Mouse (Mus musculus): ENCODE measurements around the gene Gpr157. TPM values are rescaled to one million over a fixed set of nuclear protein-coding genes. Genes with fewer than 3 reads are reported as not detected.

Gpr157 gene
- polyA plus RNA-seq, 1 experiment, result 3.1 TPM

DNA sequence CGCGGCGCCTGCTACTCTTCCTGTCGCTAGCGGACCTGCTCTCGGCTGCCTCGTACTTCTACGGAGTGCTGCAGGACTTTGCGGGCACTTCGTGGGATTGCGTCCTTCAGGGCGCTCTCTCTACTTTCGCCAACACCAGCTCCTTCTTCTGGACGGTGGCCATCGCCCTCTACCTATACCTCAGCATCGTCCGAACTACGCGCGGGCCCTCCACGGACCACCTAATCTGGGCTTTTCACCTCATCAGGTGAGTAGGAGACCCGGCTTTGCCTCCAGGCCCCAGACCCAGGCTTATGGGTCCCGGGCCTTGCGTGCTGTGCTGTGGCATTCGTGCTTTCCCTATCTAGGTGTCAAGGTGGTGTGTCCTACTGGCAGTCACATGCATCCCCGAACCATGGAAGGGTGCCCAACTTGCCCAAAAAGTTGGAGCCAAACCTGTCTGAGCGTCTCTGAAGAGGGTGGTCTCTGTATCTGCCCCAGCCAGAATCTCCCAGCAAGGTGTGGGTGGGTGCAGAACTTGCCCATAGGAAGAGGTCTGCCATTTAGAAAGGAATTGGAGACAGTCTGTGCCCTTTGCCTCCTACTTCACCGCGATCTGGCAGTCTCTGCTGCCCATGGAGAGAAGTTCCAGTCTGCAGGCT lies 845 bp downstream of the Gpr157 start:
- Histone ChIP-seq H3K4me1 (ENCODE audit: control insufficient read depth, insufficient read depth, low read length) (peaks cover 13% of the 10 kb centered on the region), H3K27ac (ENCODE audit: insufficient read depth, low read length) (no peak overlapping the region), H3K4me3 (replicated peaks; ENCODE audit: insufficient read depth, low read depth, low read length) (peak overlapping the region; percentile 75), H3K27me3 (ENCODE audit: control insufficient read depth, insufficient read depth, low read length) (no peaks in the 10 kb centered on the region)
- WGBS, result 27% methylated on average over 29 of the region's 29 CpGs
- TF ChIP-seq POLR2A (IDR thresholded peaks at IDR 0.05; ENCODE audit: borderline replicate concordance, insufficient read depth, low read length), result no peak
- no peak for TF ChIP-seq CTCF (IDR thresholded peaks at IDR 0.05; ENCODE audit: borderline replicate concordance, insufficient read depth, low read depth, low read length)
- DNase-seq, result peak in 1 of 2 experiments; percentile 28

DNA sequence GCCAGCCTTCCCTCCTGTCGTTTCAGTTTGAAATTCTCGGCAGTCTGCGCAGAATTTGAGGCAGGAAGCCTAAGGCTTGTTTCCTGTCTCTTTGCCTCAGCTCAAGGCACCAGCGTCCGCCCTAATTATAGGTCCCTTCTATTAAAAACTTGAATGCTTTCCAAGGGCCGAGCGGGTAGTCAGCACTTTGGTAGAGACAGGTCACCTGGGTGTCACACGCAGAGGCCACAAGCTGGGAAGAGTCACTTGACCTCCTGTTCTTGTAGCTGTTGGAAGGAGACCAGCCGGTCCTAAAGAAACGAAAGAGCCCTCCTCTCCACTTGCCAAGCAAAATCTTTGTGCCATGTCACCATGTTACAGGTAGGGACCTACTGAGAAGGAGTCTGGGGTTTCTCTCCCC lies 2.0 kb downstream of the Gpr157 start:
- TF ChIP-seq POLR2A (IDR thresholded peaks at IDR 0.05; ENCODE audit: borderline replicate concordance, insufficient read depth, low read length) (no peak), CTCF (IDR thresholded peaks at IDR 0.05; ENCODE audit: borderline replicate concordance, insufficient read depth, low read depth, low read length) (no peak)
- Histone ChIP-seq H3K4me1 (ENCODE audit: control insufficient read depth, insufficient read depth, low read length) (peaks cover 13% of the 10 kb centered on the region), H3K4me3 (replicated peaks; ENCODE audit: insufficient read depth, low read depth, low read length) (no peak overlapping the region), H3K27ac (ENCODE audit: insufficient read depth, low read length) (no peak overlapping the region), H3K27me3 (ENCODE audit: control insufficient read depth, insufficient read depth, low read length) (no peaks in the 10 kb centered on the region)
- peak; percentile 46 to 51 for DNase-seq
- 26% methylated on average over 10 of the region's 10 CpGs for WGBS

DNA sequence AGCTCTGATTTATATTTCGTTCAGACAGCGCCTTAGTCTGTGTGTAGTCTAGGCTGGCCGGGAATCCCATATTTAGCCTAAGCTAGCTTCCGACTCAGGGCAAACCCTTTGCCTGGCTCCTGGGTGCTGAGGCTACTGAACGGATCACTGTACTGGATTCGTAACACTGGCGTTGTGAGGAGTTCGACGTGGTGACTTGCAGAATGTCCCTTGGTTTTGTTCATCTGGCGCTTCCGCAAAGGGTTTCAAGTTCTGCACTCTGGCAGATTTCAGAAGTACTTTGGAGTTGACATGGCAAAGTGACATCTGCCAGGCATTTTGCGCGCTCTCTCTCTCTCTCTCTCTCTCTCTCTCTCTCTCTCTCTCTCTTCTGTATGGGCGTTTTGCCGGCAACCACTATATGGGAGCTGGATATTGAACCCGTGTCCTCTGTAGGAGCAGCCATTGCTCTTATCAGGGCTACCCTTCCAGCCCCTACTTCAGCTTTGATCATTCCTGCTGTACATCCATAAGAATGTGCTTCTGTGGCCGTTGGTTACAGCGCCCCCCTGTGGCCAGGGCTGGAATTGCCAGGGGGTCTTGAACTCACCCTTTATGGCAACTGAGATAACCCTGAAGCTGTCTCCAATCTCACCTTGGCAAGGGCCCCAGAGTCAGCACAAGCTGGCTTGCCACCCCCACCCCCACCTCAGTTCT lies 4.9 kb downstream of the Gpr157 start:
- Histone ChIP-seq H3K4me3 (replicated peaks; ENCODE audit: insufficient read depth, low read depth, low read length) (no peak overlapping the region), H3K4me1 (ENCODE audit: control insufficient read depth, insufficient read depth, low read length) (peaks cover 13% of the 10 kb centered on the region), H3K27me3 (ENCODE audit: control insufficient read depth, insufficient read depth, low read length) (no peaks in the 10 kb centered on the region), H3K27ac (ENCODE audit: insufficient read depth, low read length) (no peak overlapping the region)
- 87% methylated on average over 18 of the region's 18 CpGs for WGBS
- TF ChIP-seq POLR2A (IDR thresholded peaks at IDR 0.05; ENCODE audit: borderline replicate concordance, insufficient read depth, low read length) (no peak), CTCF (IDR thresholded peaks at IDR 0.05; ENCODE audit: borderline replicate concordance, insufficient read depth, low read depth, low read length) (peak; percentile 61)
- DNase-seq, result peak in 1 of 2 experiments; percentile 39

DNA sequence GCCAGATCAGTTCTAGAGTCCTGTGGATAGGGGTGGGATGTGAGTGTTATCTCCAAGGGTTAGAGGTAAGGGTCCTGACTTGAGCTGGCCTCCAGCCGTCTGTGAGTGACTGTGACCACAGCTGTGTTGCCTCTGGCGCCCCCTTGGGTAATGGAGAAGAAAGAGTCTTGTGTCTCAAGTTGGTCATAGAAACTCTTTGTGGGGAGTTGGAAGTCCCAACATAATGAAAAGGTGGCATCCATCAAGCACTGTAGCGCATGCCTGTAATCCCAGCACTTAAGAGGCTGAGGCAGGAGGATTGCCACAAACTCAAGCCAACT lies 5.4 kb downstream of the Gpr157 start:
- WGBS, result 54% methylated on average over 3 of the region's 3 CpGs
- DNase-seq, result no peak
- no peaks in the 10 kb centered on the region for H3K27me3 ChIP-seq (ENCODE audit: control insufficient read depth, insufficient read depth, low read length)
- peaks cover 13% of the 10 kb centered on the region for H3K4me1 ChIP-seq (ENCODE audit: control insufficient read depth, insufficient read depth, low read length)
- TF ChIP-seq POLR2A (IDR thresholded peaks at IDR 0.05; ENCODE audit: borderline replicate concordance, insufficient read depth, low read length), result no peak
- no peak for TF ChIP-seq CTCF (IDR thresholded peaks at IDR 0.05; ENCODE audit: borderline replicate concordance, insufficient read depth, low read depth, low read length)
- H3K27ac ChIP-seq (ENCODE audit: insufficient read depth, low read length), result no peak overlapping the region
- no peak overlapping the region for H3K4me3 ChIP-seq (replicated peaks; ENCODE audit: insufficient read depth, low read depth, low read length)

DNA sequence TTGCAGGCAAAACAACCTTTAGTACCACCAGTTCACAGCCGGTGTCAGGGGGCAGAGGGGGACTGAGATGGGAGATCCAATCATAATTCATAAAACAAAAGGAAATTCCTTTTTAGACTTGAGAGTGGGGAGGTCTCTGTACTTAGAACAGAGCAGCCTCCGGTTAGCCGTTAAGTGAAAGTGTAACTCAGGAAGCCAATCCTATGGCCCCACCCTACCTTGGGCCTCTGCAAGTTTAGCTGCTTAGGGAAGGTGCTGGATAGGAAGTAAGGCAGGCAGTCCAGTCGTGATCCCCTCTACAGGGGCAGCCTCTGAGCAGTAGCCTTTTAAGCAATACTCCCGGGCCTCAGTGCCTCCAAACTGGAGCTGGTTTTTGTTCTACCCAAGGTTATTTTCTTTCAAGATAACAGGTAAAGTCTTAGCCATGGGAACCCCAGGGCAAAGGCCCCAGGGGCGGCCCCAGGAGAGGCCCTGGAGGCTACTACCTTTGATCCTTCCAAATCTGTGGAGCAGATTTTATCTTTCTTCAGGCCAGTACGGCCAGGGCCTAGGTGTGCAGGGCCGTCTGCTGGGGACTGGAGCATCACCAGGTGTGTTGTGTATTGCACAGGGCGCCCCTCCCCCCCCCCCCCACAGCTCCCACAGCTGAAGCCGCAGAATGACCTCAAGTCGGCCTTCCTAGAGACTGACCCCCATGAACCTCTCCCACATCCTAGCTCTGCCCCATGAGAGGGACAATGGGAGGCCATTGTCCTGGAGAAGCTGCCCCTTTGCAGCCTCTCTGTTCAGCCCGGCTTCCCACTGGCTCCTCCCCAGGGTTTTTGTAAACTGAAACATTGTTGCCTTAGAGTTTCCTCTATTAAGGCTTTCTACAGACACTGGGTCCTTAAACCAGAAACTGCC lies 6.6 kb downstream of the Gpr157 start:
- Histone ChIP-seq H3K4me3 (replicated peaks; ENCODE audit: insufficient read depth, low read depth, low read length) (no peak overlapping the region), H3K27ac (ENCODE audit: insufficient read depth, low read length) (no peak overlapping the region), H3K27me3 (ENCODE audit: control insufficient read depth, insufficient read depth, low read length) (no peaks in the 10 kb centered on the region), H3K4me1 (ENCODE audit: control insufficient read depth, insufficient read depth, low read length) (peaks cover 8% of the 10 kb centered on the region; the same call in 1 of the 2 replicates)
- WGBS, result 72% methylated on average over 12 of the region's 12 CpGs
- no peak for DNase-seq
- no peak for TF ChIP-seq CTCF (IDR thresholded peaks at IDR 0.05; ENCODE audit: borderline replicate concordance, insufficient read depth, low read depth, low read length)
- no peak for TF ChIP-seq POLR2A (IDR thresholded peaks at IDR 0.05; ENCODE audit: borderline replicate concordance, insufficient read depth, low read length)

DNA sequence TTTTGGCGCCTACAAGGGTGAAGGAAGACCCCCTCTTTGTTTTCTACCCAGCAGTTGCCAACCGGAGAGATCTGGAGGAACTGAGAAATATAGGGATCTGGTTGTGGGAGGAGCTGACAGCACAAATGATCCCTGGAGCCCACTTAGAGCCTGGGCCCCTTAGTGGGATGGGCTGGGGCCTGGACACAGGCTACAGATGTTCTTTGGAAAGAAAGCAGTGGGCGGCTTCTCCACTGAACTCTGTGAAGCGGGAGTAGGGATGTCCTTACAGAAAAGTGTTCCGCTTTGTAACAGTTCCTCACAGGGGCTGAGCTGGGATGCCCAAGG lies 7.3 kb downstream of the Gpr157 start:
- DNase-seq, result no peak
- no peak for TF ChIP-seq CTCF (IDR thresholded peaks at IDR 0.05; ENCODE audit: borderline replicate concordance, insufficient read depth, low read depth, low read length)
- no peak for TF ChIP-seq POLR2A (IDR thresholded peaks at IDR 0.05; ENCODE audit: borderline replicate concordance, insufficient read depth, low read length)
- H3K4me1 ChIP-seq (ENCODE audit: control insufficient read depth, insufficient read depth, low read length), result peaks cover 3% of the 10 kb centered on the region; the same call in 1 of the 2 replicates
- no peaks in the 10 kb centered on the region for H3K27me3 ChIP-seq (ENCODE audit: control insufficient read depth, insufficient read depth, low read length)
- no peak overlapping the region for H3K4me3 ChIP-seq (replicated peaks; ENCODE audit: insufficient read depth, low read depth, low read length)
- WGBS, result 78% methylated on average over 5 of the region's 5 CpGs
- H3K27ac ChIP-seq (ENCODE audit: insufficient read depth, low read length), result no peak overlapping the region

DNA sequence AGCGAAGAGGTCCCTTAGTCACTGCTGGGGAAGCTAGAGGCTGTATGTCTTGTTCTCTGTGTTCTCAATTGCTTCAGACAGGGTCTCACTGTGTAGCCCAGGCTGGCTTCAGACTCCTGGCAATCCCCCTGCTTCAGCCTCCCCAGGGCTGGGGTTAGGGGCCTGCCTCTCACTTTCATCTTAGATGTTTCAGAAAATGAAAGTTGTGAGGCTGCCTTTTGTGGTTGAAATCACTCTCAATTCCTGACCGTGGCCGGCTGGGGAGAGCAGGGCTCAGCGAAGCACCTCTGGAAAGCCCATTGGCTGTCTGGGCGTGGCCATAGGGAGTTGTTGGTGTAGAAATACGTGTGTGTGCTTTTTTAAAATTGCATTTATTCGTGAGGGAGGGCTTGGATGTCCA lies 9.1 kb downstream of the Gpr157 start:
- DNase-seq, result no peak
- WGBS, result 91% methylated on average over 7 of the region's 7 CpGs
- Histone ChIP-seq H3K27ac (ENCODE audit: insufficient read depth, low read length) (no peak overlapping the region), H3K4me1 (ENCODE audit: control insufficient read depth, insufficient read depth, low read length) (peaks cover 3% of the 10 kb centered on the region; the same call in 1 of the 2 replicates), H3K4me3 (replicated peaks; ENCODE audit: insufficient read depth, low read depth, low read length) (no peak overlapping the region), H3K27me3 (ENCODE audit: control insufficient read depth, insufficient read depth, low read length) (no peaks in the 10 kb centered on the region)
- TF ChIP-seq CTCF (IDR thresholded peaks at IDR 0.05; ENCODE audit: borderline replicate concordance, insufficient read depth, low read depth, low read length) (no peak), POLR2A (IDR thresholded peaks at IDR 0.05; ENCODE audit: borderline replicate concordance, insufficient read depth, low read length) (no peak)
